Mouse (Mus musculus): ENCODE measurements around the gene Scyl3. TPM values are rescaled to one million over a fixed set of nuclear protein-coding genes. Genes with fewer than 3 reads are reported as not detected.

Scyl3 gene
- 10 to 100 TPM; 37.7 to 45.7 TPM for total RNA-seq (2023)

GRCm38 (mm10) chr1:163928846-163929245, at the start of gene Scyl3:
TSS of gene Scyl3 (plus strand) at chr1:163929100.

GRCm38 (mm10) chr1:163994721-163995608, 66.1 kb downstream of the Scyl3 start, which contains the start of the genes BC055324 and Mettl18:
TSS of gene BC055324 (minus strand) at chr1:163994796.
TSS of gene Mettl18 (plus strand) at chr1:163994889.

Other genes starting within 250 kb of the Scyl3 start
- gene Mettl11b, start 203.9 kb upstream of the Scyl3 start, total RNA-seq (2023) = not detected
- gene Kifap3, start 149.5 kb upstream of the Scyl3 start, total RNA-seq (2023) = 1 to 10 TPM; 3.0 to 3.2 TPM
- 10 to 100 TPM in 1 of 2 experiments, 1 to 10 TPM in 1; 9.4 to 10.4 TPM for gene BC055324, start 65.7 kb downstream of the Scyl3 start, total RNA-seq (2023)
- 10 to 100 TPM in 1 of 2 experiments, 1 to 10 TPM in 1; 6.2 to 10.4 TPM for gene Mettl18, start 65.8 kb downstream of the Scyl3 start, total RNA-seq (2023)
- gene Sele, start 119.1 kb downstream of the Scyl3 start, total RNA-seq (2023) = not detected
- 100 to 1,000 TPM; 589 to 666 TPM for gene Sell, start 132.9 kb downstream of the Scyl3 start, total RNA-seq (2023)
- gene Selp, start 186.2 kb downstream of the Scyl3 start, total RNA-seq (2023) = 1 to 10 TPM in 1 of 2 experiments, under 1 TPM in 1; 0.81 to 1.8 TPM
- gene F5, start 222.7 kb downstream of the Scyl3 start, total RNA-seq (2023) = under 1 TPM; 0.39 to 0.61 TPM

Measured in B cell, adult 67 days (primary cell).